Mouse (Mus musculus) bone marrow, adult 2 months (tissue): Measurements from ENCODE around the gene Btbd35f25.

Experiments used
- CTCF ChIP-seq: fragments of 200-500 bp; IDR thresholded peaks from 2 replicates; pipeline ENCODE4 v1.5.1; 2011; ENCODE audit warnings: low read length, control low read depth; ENCODE audit not compliant: control insufficient read depth, insufficient read depth
- POLR2A ChIP-seq: fragments of 200-500 bp; IDR thresholded peaks from 2 replicates; pipeline ENCODE4 v1.6.1; 2011; ENCODE audit warnings: low read depth, mild to moderate bottlenecking, control low read depth, low read length, borderline replicate concordance; ENCODE audit not compliant: control insufficient read depth

GRCm38 (mm10) chrX:31745079-31745478 is 28.1 kb upstream of the Btbd35f25 start:
- TF ChIP-seq CTCF (no peak), POLR2A (no peak)
